Mouse (Mus musculus) frontal cortex, postnatal 25 days (tissue): ENCODE data around the gene 1700003E16Rik.
"Not testable (repeated sequence)": the region's sequence is repeated elsewhere in the genome, so short reads cannot be mapped to it uniquely, and the experiment has no call there.

Experiments used
- DNase-seq, 2 experiments: peaks; one replicate each; pipeline ENCODE4 v3.0.0; 2022; ENCODE audit warnings: low spot score in 2 of 2

Gene 1700003E16Rik

DNA sequence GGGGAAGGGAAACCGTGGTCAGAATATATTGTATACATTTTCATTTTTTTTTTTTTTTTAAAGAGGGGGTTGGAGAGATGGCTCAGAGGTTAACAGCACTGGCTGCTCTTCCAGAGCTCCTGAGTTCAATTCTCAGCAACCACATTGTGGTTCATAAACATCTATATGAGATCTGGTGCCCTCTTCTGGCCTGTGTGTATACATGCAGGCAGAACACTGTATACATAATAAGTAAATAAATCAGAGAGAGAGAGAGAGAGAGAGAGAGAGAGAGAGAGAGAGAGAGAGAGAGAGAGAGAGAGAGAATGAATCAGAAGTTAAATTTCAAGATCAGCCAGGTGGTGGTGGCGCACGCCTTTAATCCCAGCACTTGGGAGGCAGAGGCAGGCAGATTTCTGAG, 3.3 kb downstream of the 1700003E16Rik start:
- DNase-seq, result not testable (repeated sequence)

DNA sequence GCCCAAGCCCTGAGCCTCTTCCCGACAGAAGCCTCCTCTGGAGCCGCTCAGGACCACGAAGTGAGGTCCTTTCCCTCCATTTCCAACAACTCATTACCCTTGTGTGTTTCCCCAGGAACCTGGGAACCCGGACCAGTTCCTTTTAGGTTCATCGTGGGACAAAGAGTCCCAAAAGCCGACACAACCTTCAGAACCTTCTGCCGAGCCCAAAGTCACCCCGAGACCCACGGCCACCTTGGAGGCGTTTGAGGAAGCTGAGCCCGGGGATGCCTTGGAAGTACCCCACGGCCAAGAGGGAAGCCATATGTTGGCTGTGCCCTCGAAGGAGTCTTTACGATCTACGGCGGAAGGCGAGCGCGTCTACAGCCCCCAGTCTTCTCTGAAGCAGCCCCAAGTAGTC, 5.2 kb downstream of the 1700003E16Rik start:
- no peak for DNase-seq

DNA sequence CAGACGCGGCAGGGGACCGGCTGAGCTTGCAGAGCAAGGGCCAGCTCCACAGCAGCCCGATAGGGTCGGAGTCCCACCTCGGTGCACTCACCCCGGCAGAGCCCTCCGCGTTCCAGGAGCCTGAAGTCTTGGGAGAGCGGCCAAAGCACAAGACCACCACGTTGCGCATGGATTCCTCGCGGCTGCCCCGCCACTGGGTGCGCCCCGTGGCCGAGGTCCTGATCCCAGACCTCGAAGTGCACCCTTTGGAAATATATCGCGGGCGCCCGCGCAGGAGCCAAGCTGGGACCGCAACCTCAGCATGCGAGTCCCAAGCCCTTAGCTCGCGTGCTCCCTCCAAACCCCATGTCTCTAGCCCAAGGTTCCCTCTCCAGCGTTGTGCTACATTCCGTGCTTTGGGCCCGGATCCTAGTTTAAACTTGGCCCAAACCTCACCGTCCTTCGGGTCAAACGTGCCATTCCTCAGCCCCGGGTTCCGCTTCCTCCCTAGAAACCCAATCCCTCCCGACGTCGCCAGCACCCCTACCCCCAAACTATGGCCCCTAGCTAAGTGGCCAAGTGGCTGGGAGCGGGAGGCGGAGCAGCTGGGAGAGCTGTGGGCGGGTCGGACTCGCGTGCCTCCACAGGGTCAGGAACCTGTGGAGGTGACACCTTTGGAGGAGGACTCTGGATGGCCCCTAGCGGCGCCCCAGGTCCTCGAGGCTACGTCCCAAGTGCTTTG, 5.9 kb downstream of the 1700003E16Rik start:
- DNase-seq, result no peak

DNA sequence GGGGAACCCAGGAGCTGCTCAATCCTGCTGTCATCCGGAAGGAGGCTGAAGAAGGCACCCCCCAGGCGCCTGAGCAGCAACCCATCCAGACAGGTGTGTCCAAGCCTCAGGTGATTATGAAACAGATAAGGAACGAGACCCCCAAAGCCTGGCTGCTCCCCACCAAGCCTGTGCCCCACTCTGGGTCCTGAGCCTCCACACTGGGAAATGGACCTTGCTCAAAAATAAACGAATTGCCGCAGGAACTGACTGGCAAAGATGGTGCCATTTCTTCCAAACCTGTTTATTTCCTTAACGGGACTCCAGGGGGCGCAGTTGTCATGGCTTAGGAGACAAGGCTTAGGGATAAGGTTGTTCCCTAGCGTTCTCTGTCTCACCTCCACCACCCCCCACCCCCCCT, 6.5 kb downstream of the 1700003E16Rik start:
- peak in 1 of 2 experiments; percentile 44 for DNase-seq

DNA sequence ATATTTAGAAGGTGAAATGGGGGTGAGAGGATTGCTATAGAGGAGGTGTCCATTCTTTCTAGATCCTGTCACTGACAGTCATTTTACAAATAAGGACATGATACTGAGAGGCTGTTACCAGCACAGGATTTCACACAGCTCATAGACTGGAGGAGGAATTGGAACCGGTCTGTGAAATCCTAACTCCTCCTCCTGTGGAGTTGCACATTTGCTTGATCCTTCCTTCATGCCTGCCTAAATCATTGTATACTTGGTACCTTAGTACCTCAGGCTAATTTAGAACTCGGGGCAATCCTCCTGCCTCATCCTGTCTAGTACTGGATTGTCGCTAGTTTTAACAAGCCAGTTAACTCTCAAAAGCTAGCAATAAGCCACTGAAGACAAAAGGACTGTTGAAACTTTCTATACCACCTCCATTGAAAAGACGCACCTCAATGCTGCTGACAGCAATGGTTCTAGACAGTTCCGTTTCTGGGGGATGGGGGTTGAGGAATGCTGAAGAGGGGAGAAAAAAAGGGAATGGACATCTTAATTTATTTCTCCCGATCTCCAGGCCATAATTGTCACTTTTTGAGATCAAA, 8.9 kb downstream of the 1700003E16Rik start:
- DNase-seq, result no peak

DNA sequence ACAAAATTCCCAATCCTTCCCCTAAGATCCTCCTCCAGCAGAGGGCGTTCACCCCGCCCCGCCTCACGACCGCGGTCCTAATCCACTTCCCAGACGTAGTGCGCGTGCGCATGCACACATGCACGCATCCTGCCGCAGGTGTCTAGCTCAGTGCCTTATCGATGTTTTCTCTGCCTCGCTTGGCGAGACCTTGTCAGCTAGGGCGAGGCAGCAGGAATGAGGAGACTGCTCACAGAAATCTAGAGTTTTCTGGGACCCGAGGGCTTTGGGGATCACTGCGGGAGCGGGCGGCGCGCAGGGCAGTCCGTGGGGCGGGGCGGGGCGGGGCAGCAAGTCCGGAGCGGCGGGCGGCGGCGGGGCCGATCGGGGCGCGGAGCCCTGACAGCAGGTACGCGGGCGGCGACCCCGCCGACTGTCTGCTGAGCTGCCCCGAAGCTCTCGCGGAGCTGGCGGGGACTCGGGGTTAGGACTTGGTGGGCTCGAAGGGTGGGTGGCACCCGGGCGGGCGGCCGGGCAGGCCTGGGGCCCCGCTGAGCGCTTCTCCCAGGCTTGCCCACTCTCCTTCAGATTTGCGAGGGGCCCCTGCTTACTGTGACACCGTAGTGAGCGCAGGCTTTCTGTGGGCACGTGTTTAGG, 9.5 kb downstream of the 1700003E16Rik start, which contains the start of gene Dctn1:
Dctn1 (plus strand) TSS at position 314 of the 636 bp plus-strand sequence.
- DNase-seq, result peak; percentile 85 to 91

DNA sequence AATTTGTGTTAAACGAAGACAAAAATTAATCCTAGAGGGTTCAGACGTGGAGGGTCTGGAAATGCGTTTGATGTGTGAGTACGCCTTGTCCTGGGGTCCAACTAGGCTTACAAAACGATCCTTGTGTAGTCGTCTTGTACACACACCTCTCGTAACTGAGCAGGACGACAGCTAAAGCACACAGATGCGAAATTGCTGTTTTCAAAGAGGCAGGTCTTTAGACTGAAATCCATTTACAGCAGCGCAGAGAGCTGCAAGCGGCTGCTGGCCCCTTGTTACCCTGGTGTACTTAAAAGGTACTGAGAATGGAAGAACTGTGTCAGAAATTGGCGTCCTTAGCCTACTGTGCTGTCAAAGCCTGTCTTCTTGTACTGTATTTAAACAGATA, 10.0 kb downstream of the 1700003E16Rik start:
- no peak for DNase-seq

DNA sequence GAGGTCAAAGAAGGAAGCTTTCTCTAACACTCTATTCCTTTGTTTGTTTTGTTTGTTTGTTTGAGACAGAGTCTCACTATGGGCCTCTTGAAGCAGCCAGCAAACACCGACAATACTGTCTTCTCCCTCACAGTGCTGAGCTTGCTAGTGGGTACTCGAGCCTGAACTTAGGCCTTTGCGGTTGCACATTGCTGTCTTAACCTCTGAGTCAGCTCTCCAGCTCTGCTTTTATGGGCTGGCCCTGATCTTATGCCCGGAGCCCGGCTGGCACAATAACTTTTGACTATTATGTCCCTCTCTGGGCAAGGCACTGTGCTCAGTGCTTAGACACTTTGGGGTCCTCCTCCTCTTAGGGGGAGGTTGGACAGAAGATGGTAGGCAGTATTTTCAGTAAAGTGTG, 13.7 kb downstream of the 1700003E16Rik start:
- DNase-seq, result no peak

DNA sequence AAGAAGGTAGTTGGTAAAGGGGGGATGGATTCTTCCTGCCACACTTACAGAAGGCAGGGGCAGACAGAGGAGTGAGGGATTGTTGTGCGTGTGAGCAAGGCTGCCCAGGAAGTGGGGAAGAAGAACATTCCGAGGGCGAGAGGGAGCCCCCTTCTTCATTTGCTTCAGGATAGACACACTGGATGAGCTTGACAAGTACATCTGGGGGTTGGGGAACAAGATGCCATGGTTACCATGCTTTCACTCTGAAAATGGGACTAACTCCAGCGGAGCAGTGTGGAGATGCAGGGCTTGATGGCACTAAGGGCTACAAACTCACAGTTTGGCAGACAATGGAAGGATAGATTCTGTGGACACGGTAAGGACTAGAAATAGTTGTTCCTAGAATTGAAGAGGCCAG, 14.9 kb downstream of the 1700003E16Rik start:
- DNase-seq, result no peak

DNA sequence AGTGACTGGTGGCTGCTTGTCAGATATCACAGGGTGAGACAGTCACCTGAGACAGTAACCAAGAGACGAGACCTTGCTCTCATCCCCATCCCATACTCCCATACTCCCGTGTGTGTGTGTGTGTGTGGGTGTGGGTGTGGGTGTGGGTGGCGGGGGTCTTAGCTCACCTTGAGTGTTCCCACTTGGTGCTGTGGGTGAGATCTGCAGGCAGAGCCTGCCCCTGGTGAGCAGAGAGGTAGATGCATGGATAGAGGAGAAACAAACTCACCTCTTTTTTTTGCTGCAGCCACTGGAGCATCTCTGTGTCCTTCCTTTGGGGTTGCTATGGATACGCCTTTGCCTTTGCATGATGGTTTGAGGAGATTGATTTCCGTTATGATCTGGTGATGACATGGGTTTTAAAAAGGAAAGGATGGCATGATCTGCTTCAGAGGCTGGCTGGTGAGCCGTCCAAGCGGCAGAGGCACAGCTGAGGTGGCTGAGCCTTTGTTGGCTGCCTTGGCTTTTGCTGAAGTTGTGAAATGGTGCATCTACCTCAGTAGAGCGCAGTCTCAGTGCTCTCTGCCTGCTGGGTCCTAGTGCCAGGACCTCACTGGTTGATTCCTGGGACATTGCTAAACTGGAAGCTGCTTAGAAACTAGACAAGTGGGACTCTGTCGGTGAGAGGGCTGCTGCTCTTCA, 16.2 kb downstream of the 1700003E16Rik start:
- peak; percentile 35 to 61 for DNase-seq

DNA sequence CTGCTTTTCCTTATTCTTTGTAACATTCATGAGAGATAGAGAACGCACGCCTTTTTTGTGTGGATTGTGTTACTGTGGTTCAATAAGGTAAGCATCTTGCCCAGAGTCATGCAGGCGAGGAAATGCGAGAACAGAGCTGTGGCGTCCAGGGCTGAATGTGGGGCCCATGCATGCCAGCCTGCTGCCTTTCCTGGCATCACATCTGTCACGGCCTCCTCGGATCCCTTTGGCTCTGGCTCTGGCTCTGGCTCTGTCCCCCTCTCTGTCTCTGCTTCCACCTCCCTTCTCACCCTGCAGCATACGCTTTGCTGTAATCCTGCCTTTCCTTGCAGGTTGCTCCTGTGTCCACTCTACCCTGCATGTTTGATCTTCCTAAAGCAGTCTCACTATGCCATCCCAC, 19.8 kb downstream of the 1700003E16Rik start:
- no peak for DNase-seq

DNA sequence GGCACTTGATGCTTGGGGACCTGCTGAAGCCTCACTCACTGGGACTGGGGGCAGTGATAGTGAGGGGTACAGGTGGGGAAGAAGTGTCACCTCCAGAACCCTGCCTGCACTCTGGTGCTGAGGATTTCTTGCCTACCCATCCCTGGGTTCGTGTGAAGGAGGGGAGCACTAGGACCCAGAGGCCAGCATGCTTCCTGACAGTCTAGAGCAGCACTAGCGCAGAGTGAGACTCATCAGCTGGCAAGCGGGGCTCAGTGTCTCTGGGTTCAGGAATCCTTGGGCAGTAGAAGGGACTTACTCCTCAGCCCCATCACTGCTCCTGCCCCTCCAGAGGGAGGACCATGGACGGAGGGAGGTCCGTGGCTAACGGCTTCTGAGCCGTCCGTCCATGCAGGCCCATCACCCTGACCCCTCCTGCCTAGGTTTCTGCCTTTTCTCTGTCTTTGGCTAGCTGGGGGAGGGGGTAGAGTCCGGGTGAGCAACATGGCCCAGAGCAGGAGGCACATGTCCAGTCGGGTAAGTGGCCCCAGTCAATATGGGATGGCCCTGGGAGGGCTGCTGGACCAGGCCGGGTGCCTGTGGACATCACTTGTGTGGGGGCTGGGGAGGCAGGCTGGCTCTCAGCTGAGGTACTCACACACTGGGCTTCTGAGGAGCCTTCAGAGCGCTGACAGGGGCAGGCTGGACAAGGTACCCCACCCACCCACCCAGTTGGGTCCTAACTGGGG, 23.4 kb downstream of the 1700003E16Rik start:
- peak; percentile 53 to 64 for DNase-seq

DNA sequence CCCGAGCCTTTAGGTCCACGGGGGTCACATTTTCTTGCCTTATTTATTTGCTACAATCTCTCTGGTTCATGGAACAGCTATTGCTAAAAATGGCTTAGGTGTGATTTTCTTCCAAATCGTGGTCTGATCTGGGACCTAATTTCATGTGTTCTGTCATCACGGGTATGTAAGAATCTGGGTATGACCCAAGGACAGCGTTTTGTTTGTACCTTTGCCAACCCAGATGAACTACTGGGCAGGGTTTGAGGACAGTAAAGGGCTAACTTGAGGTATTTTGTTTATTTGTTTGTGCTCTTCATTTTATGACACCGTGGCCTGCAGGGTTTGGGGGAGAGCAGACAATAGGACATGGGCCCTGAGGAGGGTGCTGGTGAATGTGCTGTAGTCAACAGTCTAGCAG, 24.4 kb downstream of the 1700003E16Rik start:
- no peak for DNase-seq

DNA sequence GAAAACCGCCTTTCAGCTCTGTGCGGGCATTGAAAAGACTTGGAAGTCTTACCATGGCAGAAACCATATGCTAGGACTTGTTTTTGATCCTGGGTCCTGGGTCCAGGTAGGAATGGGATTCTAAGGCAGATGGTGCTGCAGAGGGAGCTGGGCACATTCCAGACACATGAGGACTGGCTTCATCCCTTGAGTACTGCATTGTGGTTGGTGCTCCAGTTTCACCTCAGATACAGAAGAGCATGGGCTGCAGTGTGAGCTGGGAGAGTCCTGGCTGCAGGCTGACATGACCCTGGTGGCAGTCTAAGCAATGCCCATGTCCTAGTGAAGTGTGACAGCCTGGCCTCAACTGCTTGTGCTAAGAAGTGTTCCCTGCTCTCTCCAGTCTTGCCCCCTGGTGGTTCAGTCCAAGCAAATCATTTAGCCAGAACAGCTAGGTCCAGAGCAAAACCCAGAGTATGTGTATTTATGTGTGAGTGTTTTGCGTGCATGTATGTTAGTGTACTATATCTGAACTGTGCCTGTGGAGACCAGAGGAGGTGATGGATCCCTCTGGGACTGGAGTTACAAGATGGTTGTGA, 28.7 kb downstream of the 1700003E16Rik start:
- no peak for DNase-seq

DNA sequence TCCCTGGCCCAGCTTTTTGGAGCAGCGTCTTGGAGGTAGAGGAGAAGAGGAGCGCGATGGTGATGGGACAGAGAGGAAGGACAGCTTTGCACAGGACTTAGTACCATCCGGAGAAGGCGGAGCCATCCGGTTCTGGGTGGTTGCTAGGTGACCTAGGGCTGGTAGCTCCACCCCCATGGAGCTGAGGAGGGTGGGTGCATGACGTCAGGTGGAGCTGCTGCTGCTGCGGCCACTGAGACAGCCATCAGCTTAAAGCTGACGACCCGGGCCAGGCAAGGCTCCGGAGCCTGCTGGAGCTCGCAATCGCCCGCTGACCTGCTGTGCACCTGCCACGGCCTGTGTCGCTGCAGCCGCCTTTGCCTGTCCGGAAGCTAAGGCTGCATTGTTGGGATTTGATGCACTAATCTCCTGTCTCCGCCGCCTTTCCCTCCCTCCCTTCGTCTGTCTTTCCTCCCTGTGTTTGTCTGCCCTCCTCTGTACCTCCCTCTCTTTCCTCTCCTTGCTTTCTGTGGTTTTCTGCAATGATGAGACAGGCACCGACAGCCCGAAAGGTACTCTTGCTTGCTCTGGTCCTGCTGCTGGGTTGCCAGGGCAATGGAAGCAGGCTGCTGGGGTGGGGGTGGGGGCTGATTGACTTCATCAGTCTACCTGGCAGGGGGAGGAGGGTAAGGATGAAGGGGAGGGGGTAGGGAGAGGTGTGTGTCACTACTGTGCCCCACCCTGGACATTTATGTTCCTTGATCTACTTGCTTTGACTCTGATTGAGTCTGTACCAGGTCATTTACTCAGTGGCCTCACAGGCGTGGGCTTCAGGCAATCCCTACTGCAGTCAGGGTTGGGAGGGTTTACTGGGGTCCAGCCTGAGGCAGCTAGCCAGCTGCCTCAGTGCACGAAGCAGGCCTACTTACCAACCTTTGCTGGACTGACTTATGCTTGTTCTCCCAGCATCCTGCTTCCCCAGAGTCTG, 30.0 kb downstream of the 1700003E16Rik start:
- peak; percentile 67 to 73 for DNase-seq

DNA sequence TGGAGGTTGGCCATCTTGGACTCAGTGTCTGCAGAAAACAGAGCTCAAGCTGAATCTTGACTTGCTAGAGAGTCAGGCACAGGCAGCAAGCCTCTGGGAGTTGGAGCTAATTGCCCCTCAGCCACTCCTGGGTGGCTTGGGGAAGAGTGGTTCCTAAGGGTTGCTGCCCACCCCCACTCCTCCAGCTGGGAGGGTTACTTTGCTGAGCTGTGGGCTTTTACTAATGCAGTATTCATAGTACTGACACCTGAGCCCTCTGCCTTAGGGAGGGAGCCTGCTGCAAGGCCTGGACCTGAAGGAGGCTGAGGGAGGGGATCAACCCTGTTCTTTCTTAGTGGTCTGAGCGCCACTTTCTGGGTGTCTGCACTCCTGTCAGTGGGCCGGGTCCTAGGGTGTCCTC, 30.7 kb downstream of the 1700003E16Rik start:
- DNase-seq, result no peak

DNA sequence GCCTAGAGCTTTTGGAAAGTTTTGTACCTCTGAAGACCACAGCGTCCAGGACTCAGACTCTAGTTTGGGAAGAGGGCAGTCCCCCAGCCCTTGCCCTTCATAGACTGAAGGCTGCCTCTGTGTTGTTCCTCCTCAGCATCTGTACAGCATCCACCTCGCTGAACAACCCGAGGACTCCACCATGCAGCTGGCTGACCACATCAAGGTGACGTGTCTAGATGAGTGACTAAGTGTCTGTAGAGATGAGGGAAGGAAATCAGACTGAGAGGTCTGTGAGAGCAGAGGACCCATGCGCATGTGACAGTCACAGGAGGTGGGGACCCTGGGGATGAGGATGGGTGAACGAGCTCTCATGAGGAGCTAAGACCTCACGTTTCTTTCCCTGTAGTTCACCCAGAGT, 37.4 kb downstream of the 1700003E16Rik start:
- DNase-seq, result no peak

DNA sequence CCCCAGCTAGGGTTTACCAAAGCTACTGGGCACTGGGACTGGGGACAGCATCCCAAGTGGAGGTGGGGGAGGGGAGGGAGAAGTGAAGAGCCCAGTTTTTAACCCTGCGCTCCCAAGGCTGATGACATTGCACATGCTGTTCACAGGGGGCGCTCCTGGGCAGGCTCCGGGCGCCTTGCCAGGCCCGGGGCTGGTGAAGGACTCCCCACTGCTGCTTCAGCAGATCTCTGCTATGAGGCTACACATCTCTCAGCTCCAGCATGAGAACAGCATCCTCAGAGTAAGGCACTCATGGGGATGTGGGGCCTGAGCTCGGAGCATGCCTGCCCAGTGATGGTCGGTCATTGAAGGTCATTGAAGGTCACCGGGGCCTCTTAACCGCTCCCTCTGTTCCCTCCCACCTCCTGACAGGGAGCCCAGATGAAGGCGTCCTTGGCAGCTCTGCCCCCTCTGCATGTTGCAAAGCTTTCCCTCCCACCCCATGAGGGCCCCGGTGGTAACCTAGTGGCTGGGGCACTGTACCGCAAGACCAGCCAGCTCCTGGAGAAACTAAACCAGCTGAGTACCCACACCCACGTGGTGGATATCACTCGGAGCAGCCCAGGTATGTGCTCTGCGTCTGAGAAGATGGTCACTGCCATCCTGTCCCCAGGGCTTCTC, 41.3 kb downstream of the 1700003E16Rik start:
- peak; percentile 49 to 62 for DNase-seq

DNA sequence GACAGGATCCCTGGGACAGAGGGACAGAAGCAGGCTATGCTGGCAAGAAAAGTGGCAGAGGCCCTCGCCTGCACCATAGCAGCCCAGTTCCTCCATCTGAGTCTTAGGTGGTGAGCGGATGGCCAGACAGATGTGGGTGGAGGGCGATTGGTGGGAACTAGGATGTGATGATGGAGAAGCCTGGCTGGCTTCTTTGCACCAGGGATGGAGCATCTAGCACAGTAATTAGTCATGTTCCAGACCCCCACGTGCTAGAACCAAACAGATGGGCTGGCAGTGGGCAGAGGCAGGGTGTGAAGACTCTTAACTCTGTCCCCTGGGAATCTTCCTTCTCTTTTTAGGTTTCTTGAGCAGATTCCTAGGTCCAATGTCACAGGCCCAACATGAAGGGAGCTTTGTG, 47.1 kb downstream of the 1700003E16Rik start:
- DNase-seq, result no peak

DNA sequence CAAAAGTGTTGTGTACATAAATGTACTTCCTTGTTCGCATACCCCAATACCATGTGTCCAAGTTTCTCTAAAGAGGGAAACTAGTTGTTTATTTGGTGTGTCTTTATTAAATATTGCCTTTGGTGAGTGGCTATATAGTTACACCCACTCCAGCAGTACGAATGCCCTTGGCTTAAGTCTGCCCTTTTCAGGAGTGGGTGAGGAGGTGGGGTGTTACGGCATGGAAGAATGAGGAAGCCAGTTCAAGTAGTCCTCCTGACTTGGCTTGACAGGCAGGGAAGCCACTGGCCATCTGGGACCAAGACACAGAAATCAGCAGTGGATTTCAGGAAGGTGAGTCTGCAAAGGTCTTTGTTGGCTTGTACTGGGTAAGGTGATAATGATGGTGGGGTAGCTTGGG, 49.6 kb downstream of the 1700003E16Rik start:
- no peak for DNase-seq
